Mouse (Mus musculus) naive thymus-derived CD4-positive, alpha-beta T cell, adult 2 months (primary cell): Measurements from ENCODE around the gene Apex2.

ENCODE experiments used
- DNase-seq: peaks from one replicate; pipeline ENCODE4 v3.0.0-alpha.2; 2011; ENCODE audit warnings: low read depth

The Apex2 gene

DNA sequence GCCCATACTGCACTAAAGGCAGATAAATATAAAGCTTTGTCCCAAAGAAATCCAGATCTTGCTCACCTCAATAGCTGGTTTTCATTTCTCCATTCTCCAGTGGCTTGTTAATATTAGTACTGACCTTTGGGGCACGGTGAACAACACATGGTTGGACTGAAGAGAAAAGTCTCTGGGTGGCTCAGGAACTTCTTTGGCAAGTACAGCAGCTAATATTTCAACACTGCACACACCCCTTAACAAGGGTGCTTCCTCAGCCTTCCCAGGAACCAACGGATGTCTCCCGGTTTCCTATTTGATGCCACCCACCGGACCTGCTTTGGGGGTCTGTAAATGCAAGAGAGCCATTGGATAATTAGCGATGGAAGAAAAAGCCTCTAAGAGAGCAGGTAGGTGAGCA, at the start of gene Apex2:
TSS of gene Apex2 (minus strand) at position 173 of the 400 bp plus-strand sequence.
- no peak for DNase-seq

DNA sequence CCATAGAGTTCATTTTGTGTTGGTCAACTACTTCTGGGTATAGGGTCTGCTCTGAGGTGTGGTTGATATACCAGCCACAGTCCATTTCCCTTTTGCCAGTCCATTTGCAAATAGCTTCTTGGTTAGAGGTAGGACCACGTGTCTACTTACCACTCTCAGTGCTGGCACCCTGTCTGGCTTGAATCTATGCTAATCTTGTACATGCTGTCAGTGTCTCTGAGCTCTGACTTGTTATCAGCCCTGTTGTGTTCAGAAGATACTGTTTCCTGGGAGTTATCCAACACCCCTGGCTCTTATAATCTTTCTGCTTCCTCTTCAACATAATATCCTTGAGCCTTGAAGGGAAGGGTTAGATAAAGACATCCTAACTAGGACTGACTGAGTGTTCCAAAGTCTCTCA, 46.8 kb upstream of the Apex2 start:
- no peak for DNase-seq

DNA sequence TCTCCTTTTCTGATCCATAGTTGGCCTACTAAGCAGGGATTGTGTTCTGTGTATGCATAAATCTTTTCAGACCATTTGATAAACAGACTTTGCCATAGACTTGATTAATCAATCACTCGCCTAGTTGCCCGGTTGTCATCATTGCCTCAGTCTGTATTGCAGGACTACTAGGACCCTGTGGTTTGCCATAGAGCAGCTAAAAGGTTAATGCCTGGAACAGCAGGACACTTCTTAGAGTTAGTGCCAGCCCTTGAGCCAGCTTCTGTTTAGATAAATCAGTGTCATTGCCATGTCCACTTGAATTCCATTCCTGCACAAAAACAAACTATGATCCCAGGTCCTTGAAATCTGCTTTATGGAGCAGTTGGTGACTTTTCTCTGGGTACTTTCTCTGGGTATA, 9.2 kb upstream of the Apex2 start:
- no peak for DNase-seq

DNA sequence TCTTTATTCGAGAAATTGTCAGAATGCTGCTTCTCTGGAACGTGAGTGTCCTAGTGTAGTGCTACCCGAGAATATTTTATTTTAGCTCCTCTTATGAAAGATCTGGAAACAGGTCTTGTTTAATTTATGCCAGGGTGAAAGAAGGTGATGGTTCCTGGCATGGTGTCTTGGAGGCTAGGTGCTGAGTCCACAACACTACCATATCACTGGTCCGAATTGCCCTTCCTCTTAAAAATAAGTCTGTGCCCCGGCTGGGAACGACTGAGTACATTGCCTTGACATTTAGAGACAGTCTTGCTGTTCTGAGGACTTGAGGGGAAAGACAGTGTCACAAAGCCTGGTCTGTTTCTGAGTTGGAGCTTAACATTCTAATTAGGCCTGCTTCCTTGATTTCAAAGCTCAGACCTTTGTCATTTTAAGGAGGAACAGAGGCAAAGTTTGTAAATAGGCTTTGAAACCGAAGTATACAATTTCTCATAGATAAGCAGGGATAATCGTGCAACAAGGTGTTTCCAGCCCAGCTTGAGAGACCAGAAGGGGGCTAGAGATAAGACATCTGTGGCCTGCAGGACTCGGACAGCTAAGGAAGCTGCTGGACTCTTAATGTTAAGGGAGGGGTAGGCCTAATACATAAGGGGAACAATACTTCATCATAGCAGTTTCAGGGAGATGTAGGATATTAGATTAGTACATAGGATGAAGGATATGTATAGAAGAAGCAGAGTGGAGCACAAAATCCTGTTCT, 5.5 kb upstream of the Apex2 start:
- no peak for DNase-seq

DNA sequence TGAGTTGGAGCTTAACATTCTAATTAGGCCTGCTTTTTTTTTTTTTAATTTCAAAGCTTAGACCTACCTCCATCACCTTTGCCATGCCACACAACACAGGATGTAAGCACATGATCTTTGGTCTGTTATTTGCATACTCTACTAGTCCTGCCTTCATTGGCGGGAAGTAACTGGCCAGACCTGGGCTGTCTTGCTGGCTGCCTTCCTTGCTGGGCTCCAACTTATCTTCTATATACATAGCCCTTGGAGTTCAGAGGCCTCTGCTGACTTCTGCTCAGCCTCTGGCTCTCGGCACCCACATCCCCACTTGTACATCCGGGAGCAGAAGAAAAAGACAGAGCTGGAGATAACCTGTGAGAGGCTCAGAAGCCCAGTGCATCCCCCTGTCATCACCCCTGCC, 4.5 kb upstream of the Apex2 start:
- no peak for DNase-seq

DNA sequence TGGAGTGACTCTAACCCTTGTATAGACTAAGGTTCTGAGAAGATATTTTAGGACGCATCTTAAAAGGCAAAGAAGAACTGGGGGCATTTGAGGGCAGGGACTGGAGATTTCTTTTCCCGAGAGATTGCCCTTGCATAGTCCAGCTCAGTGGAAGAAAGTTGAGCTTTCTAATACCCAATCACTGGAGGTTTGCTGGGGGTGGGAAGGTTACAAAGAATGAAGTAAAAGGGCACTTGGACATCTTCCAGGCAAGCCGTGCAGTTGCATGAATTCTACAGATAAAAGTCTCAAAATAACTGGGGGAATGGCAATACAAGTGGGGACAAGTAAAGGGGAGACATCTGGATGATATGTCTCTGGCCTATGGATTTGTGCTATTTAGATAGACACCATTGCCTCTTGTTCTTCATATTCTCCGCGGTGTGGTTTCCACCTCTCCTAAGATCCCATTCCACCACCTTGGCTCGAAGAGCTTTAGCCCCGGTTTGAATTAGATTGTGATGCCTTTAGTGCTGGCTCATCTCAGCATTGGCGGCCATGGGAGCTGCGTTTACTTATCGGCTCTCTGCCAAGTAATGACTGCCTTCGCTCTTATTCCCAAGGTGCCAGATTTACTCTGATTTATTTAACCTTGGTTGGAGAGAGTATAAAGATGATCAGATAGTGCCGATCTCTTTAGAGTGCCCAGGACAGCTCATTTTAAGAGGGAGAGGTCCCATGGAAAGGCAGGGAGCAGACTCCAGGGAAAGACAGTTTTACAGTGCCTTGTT, 3.8 kb upstream of the Apex2 start:
- DNase-seq = no peak

DNA sequence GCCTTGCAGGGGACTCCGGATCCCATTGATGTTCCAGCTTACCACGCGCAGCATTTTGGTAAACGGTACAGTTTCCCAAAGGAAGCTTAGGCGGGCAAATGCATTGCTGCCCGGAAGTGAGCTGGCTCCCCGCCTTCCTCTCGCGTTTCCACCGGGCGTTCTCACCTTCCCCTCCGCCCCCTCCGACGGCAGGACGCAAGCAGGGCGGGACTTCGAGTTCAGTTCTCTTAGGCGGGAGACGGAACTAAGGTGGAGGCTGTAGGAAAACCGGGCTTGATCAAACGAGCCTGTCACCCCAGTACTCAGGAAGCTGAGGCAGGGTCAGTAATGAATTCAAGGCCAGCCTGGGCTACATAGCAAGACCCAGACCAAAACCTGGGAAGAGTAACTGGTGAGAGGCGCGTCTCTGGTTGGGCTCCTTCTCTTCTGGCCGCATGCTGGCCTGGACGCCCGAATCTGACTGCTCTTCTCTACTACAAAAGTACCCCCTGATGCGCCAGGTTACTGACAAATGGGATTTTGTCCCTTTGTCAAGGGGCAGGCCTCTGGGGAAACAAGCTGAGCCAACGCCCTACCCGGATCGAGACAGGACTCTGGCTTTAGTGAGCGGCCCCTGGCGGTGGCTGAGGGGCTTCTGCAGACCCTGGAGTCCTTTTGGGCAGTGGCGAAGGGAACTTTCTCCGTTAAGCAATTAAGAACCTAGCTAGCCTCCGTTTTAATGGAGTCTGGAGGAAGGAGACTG, 1.5 kb downstream of the Apex2 start, which contains the start of gene Pfkfb1:
TSS of gene Pfkfb1 (plus strand) at position 207 of the 742 bp plus-strand sequence.
- DNase-seq = peak; percentile 69

DNA sequence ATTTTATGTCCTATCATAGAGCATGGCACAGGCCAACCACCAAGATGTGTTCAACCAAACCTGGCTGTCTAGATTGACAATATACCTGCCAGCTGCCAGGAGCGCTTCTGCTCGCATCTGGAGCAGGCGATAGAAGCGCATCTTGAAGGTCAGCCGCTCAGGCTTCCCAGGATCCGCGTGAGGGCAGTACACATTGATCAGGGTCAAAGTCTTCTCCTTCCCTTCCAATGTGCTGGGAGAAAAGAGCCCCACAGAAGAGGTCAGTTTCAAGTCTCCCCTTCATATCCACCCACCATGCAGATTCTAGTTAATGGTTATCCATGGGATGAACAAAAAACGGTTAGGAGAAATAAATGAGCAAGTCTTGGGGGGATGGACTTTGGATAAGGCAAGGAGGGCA, 4.6 kb downstream of the Apex2 start:
- no peak for DNase-seq

DNA sequence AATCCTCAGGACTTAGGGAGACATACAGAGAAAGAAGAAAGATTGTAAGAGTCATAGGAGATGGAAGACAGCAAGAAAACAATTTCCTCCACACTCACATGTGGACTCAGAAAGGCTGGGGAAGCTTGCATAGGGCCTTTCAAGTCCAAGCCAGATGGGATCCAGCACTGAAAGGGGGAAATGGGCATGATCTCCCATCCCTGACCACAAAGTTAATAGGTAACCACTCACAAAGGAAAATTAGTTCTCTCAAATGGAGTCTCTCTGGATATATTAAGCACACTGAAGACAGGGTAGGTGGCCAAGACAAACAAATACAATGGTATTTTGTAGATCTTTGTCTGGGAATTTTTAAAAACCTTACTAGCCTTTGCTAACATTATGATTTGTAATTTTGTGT, 7.7 kb downstream of the Apex2 start:
- DNase-seq = no peak

DNA sequence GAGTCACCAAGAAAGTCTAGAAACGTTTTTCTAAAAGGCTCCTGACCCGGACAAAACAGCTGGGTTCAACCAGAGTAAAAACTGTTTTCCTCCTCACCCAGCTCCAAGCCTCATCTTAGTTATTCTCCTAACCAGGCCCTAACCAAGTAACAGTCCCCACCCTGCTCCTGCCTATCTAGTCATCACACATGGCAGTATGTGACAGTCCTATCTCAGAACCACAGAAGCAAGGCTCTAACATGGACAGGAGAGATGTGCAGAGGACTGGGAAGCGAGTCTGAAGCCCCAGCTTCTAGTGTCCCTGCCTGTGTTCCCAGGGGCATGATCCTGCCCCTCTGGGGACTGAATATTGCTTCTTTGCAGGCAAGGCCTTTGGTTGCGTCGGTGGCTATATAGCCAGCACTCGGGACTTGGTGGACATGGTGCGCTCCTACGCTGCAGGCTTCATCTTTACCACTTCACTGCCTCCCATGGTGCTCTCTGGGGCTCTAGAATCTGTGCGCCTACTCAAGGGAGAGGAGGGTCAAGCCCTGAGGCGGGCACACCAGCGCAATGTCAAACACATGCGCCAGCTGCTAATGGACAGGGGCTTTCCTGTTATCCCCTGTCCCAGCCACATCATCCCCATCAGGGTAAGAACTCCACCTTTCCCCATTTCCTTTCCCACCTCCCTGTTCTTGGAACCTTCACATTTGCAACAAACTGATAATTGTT, 24.9 kb downstream of the Apex2 start:
- DNase-seq = no peak

DNA sequence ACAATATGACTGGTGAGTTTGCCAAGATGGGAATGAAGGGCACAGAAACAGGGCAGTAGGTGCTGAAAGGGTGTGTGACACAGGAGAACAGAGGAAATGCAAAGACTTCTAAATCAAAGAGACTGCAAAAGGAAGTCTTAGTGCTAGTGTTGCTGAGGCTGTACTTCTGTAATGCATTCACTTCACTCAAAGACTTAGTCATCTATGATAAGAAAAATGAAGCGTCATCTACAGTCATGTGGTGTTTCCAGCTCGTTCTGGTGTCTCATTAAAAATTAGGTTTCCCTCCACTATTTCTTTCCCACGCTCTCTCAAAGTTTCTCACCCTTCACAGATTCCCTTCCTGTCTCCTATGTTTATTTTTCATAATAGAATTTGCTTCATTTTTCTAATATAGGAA, 35.6 kb downstream of the Apex2 start:
- DNase-seq = no peak

DNA sequence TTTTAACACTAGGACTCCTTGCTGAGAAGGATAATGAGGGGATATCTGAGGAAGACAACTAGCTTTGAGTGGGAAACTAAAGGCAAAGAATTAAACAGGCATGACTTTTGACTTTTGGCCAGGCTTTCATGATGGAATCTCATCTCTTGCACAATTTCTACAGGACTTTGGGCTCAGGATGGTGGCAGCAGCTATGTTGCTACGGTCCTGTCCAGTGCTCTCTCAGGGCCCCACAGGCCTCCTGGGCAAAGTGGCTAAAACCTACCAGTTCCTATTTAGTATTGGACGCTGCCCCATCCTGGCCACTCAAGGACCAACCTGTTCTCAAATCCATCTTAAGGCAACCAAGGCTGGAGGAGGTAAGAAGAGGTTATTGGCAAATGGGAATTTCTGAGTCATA, 37.7 kb downstream of the Apex2 start:
- no peak for DNase-seq

DNA sequence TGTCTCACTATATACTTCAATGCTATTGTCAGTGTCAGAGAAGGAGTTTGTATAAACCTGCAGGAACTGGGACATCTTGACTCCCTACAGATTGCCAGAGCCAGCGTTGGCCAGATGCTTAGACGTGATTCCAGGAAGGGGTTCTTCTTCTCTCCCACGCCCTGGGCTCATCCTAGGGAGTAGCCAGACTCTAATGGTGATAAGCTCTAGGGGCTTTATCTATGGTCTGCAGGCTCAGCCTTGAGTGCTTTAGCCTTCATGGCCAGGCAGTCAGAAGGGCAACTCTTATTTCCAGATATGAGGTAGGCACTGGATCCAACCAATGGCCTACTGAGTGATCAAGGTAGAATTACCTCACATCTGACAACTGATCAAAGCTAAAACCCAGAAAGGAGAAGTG, 40.0 kb downstream of the Apex2 start:
- no peak for DNase-seq

DNA sequence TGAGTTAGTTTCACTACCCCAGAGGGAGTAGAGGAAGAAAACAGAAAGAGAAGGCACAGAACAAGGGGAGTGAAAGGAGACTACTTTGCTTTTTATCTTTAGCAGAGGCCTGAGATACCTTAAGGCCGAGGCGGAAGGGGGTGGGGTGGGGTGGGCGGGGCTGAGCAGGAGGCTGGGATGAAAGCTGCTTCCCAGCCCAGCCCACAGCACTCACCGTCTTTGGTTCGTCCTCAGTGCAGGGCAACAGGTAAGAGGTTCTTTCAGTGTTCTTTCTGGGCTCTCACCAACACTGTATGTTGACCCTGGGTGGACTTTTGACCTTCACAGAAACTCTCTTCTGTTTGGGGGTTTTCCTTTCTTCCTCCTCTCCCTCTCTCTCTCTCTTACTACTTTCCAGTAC, 42.4 kb downstream of the Apex2 start, which contains the start of gene Alas2:
TSS of gene Alas2 (plus strand) at position 137 of the 400 bp plus-strand sequence.
- no peak for DNase-seq

DNA sequence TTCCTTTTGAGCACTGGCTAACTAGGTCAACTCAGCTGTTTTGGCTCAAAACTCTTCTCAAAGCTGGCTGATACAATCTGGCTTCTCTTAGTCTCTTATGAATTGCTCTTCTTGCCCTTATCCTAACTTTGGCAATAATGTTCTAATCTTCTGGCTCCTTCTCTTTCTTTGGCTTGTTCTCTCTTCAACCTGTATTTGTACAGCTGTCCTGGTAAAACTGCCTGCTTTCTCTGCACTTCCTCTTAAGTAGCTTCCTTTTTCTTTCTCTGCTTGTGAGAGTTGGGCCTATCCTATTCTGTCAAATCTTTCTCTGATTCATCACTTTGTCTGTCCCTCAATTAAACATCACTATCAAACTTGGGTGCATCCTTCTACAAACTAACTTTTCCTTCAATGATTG, 48.0 kb downstream of the Apex2 start:
- no peak for DNase-seq

DNA sequence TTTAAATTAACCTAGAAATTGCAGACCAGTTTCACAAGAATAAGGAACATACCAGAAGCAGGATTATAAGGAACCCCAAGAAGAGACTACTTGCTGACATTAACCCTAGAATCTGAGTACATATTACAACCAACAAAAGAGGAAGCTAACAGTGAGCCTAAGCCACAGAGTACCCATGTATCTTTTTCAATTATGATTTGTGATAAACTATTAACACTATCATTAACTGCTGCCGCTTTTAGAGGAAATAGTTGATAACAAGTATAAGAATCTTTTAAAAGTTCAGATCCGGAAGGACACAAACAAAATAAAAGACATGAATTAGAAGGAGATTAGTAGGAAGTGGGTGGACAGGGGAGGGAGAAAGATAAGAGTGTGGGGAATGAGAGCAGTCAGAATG, 49.6 kb downstream of the Apex2 start:
- DNase-seq = no peak

DNA sequence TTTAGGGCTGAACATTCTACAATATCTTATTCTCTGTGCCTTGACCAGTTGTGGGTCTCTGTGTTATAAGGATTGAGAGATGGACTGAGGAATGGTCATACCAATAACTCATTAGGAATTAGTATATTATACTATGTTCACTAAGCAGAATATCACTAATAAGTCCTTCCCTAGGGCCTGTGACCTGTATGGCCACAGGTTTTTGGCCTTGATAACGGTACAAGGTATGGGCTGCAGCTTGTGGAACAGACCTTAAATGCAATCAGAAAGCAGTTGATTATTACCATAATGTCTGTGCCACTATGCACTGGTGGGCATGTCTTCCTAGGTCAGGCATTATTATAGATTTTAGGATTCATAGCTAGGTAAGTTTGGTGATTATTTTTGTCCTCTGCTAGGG, 73.2 kb downstream of the Apex2 start:
- no peak for DNase-seq

DNA sequence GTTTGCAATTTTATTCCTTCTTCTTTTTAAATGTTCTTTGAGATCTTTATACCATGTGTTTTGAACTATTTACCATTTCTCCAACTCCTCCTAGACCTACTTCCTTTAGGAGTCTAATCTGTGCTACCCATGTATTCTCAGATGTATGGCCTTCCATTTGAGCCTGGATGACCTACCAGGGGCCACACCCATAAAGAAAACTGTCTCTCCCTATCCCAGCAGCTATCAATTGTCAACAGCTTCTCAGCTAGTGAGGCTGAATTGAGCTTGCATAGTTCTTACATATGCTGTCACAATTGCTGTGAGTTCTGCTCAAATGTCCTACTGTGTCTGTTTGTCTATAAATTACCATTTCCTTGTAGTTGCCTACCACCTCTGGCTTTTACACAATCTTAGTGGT, 73.7 kb downstream of the Apex2 start:
- no peak for DNase-seq

DNA sequence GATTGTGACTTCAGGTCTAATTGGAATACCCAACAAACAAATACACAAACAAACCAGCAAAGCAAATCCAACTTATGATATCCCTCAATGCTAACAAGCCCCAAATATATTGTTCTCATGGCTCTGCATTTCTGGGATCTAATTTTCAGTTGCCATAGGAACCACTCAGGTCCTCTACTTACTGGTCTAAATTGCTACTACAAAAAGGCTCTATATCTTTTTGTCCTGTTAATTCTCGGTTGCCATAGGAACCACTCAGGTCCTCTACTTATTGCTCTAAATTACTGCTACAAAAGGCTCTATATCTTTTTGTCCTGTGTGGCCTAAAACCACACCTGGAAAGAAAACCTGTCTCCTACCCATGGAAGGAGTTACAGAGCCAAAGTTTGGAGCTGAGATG, 75.5 kb downstream of the Apex2 start:
- DNase-seq = no peak

DNA sequence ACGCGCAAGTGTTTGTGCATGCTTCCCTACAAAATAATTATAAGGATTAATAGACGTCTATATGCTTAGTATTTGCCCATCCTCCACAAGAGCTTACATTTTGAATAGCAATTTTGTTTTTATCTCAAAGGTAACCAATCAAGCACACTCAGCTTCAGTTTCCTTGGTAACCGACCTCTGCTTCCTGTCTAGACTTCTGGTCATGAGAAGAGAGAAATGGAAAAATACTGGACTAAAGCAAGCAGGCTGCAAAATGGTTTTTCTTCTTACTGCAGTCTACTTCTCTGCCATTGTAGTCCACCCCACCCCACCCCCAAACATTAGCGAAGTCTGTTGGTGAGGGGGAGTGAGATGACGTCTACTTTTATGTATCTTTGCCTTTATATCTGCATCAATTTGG, 78.4 kb downstream of the Apex2 start:
- peak; percentile 24 for DNase-seq

DNA sequence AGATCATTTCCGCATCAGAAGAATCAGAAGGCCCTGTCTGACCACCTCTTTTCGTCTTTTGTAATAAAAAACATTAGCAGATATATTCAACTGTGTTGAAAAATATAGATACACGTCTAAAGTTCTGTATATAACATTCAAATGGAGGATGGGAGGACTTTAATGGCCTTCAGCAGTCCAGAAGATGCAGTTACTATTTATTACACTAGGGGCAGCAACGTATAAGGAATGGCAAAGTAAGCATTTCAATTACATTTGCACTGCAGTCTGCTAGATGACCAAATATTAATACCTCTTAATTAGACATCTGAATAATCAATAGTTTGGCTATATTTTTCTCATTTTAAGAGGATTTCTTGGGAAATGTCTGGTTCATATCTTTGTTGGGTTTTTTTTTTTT, 79.0 kb downstream of the Apex2 start:
- peak; percentile 72 for DNase-seq

DNA sequence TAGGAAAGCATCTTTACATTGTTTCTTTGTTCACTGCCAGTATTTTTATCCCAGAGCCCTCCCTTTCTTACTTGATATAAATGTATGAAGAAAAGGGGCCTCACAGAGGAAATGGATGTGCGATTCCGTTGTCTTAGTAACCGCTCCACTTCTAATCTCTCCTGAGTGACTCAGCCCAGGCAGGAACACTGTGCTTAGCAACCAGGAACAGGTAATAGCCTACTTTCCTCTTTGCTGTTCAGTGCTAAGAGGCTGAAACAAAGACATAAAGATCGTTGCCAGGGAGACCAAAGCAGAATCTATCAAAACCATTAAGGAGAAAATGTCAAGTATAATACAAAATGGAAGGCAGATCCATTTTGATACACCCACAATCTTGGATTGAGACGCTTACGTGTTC, 81.0 kb downstream of the Apex2 start:
- no peak for DNase-seq
